Mouse (Mus musculus) gastrocnemius, postnatal 25 days (tissue): ENCODE results near the gene Abcg8. TPM values are rescaled to one million over a fixed set of nuclear protein-coding genes. Genes with fewer than 3 reads are reported as not detected.

Source experiments
- DNase-seq: peaks from one replicate; pipeline ENCODE4 v3.0.0; 2022
- total RNA-seq, 2 experiments: library from RNA; stranded (reverse); gene quantifications; 1 replicate in 1 of 2; 2 replicates in 1 of 2; pipeline ENCODE4 v1.2.3; 2021

The Abcg8 gene
- total RNA-seq, 2 experiments from 2014 or later, result not detected

- DNase-seq, result no peak
Measured at GRCm38 (mm10) chr17:84658195-84658594, 17.9 kb upstream of the Abcg8 start.

- DNase-seq, result no peak
Measured at GRCm38 (mm10) chr17:84658951-84659350, 17.2 kb upstream of the Abcg8 start.

- no peak for DNase-seq
Measured at GRCm38 (mm10) chr17:84665053-84665452, 11.0 kb upstream of the Abcg8 start.

- DNase-seq, result no peak
Measured at GRCm38 (mm10) chr17:84665691-84666090, 10.4 kb upstream of the Abcg8 start.

GRCm38 (mm10) chr17:84667848-84668247 is 8.3 kb upstream of the Abcg8 start:
- no peak for DNase-seq

GRCm38 (mm10) chr17:84672376-84673369 is 3.4 kb upstream of the Abcg8 start:
- no peak for DNase-seq

- no peak for DNase-seq
Measured at GRCm38 (mm10) chr17:84674048-84674447, 2.1 kb upstream of the Abcg8 start.

- DNase-seq, result no peak
Measured at GRCm38 (mm10) chr17:84675204-84675603, 898 bp upstream of the Abcg8 start.

GRCm38 (mm10) chr17:84677595-84677994 is 1.5 kb downstream of the Abcg8 start:
- no peak for DNase-seq

- no peak for DNase-seq
Measured at GRCm38 (mm10) chr17:84681670-84682069, 5.6 kb downstream of the Abcg8 start.

- no peak for DNase-seq
Measured at GRCm38 (mm10) chr17:84682734-84683717, 6.9 kb downstream of the Abcg8 start, which contains the start of gene Abcg5. Abcg5 (minus strand) TSS chr17:84683011.

- DNase-seq, result no peak
Measured at GRCm38 (mm10) chr17:84684284-84684683, 8.2 kb downstream of the Abcg8 start.

- DNase-seq, result no peak
Measured at GRCm38 (mm10) chr17:84685286-84685685, 9.2 kb downstream of the Abcg8 start.

GRCm38 (mm10) chr17:84687994-84688393 is 11.9 kb downstream of the Abcg8 start:
- no peak for DNase-seq

GRCm38 (mm10) chr17:84688834-84689233 is 12.7 kb downstream of the Abcg8 start:
- no peak for DNase-seq

GRCm38 (mm10) chr17:84689316-84689715 is 13.2 kb downstream of the Abcg8 start:
- no peak for DNase-seq

GRCm38 (mm10) chr17:84690111-84690510 is 14.0 kb downstream of the Abcg8 start:
- peak; percentile 45 for DNase-seq

- no peak for DNase-seq
Measured at GRCm38 (mm10) chr17:84693741-84694140, 17.6 kb downstream of the Abcg8 start.

GRCm38 (mm10) chr17:84696537-84696936 is 20.4 kb downstream of the Abcg8 start:
- no peak for DNase-seq

GRCm38 (mm10) chr17:84698727-84699126 is 22.6 kb downstream of the Abcg8 start:
- DNase-seq, result no peak

GRCm38 (mm10) chr17:84707407-84707806 is 31.3 kb downstream of the Abcg8 start:
- DNase-seq, result no peak

GRCm38 (mm10) chr17:84708818-84709217 is 32.7 kb downstream of the Abcg8 start:
- DNase-seq, result no peak
